Mouse (Mus musculus): ENCODE results near the gene Gnpat. TPM values are rescaled to one million over a fixed set of nuclear protein-coding genes. Genes with fewer than 3 reads are reported as not detected.

The Gnpat gene
- polyA plus RNA-seq, 1 experiment = 84.6 TPM

- DNase-seq (ENCODE audit: low read depth) = no peak
Observed at GRCm38 (mm10) chr8:124905482-124905881, 42.6 kb downstream of the Gnpat start.

GRCm38 (mm10) chr8:124909936-124910335 is 47.1 kb downstream of the Gnpat start:
- TF ChIP-seq CTCF (IDR thresholded peaks at IDR 0.05; ENCODE audit: borderline replicate concordance, extremely low read depth, insufficient read depth, insufficient read length) = no peak
- no peak for TF ChIP-seq POLR2A (IDR thresholded peaks at IDR 0.05; ENCODE audit: borderline replicate concordance, extremely low read depth, insufficient read depth, insufficient read length, poor library complexity, severe bottlenecking)
- no peak for DNase-seq (ENCODE audit: low read depth)

More at GRCm38 (mm10) chr8:124905482-124905881, 42.6 kb downstream of the Gnpat start:
- TF ChIP-seq CTCF (IDR thresholded peaks at IDR 0.05; ENCODE audit: borderline replicate concordance, extremely low read depth, insufficient read depth, insufficient read length) = no peak
- no peak for TF ChIP-seq POLR2A (IDR thresholded peaks at IDR 0.05; ENCODE audit: borderline replicate concordance, extremely low read depth, insufficient read depth, insufficient read length, poor library complexity, severe bottlenecking)

GRCm38 (mm10) chr8:124910349-124910748 is 47.5 kb downstream of the Gnpat start:
- no peak for DNase-seq (ENCODE audit: low read depth)
- TF ChIP-seq POLR2A (IDR thresholded peaks at IDR 0.05; ENCODE audit: borderline replicate concordance, extremely low read depth, insufficient read depth, insufficient read length, poor library complexity, severe bottlenecking) (no peak), CTCF (IDR thresholded peaks at IDR 0.05; ENCODE audit: borderline replicate concordance, extremely low read depth, insufficient read depth, insufficient read length) (no peak)

- TF ChIP-seq POLR2A (IDR thresholded peaks at IDR 0.05; ENCODE audit: borderline replicate concordance, extremely low read depth, insufficient read depth, insufficient read length, poor library complexity, severe bottlenecking) (no peak), CTCF (IDR thresholded peaks at IDR 0.05; ENCODE audit: borderline replicate concordance, extremely low read depth, insufficient read depth, insufficient read length) (no peak)
- DNase-seq (ENCODE audit: low read depth) = no peak
Observed at GRCm38 (mm10) chr8:124911938-124912872, 49.4 kb downstream of the Gnpat start.

- TF ChIP-seq POLR2A (IDR thresholded peaks at IDR 0.05; ENCODE audit: borderline replicate concordance, extremely low read depth, insufficient read depth, insufficient read length, poor library complexity, severe bottlenecking) = no peak
- TF ChIP-seq CTCF (IDR thresholded peaks at IDR 0.05; ENCODE audit: borderline replicate concordance, extremely low read depth, insufficient read depth, insufficient read length) = no peak
- no peak for DNase-seq (ENCODE audit: low read depth)
Observed at GRCm38 (mm10) chr8:124914061-124914460, 51.2 kb downstream of the Gnpat start.

- TF ChIP-seq POLR2A (IDR thresholded peaks at IDR 0.05; ENCODE audit: borderline replicate concordance, extremely low read depth, insufficient read depth, insufficient read length, poor library complexity, severe bottlenecking) = no peak
- TF ChIP-seq CTCF (IDR thresholded peaks at IDR 0.05; ENCODE audit: borderline replicate concordance, extremely low read depth, insufficient read depth, insufficient read length) = no peak
- DNase-seq (ENCODE audit: low read depth) = no peak
Observed at GRCm38 (mm10) chr8:124917741-124918484, 55.1 kb downstream of the Gnpat start.

GRCm38 (mm10) chr8:124921369-124922279 is 58.8 kb downstream of the Gnpat start:
- TF ChIP-seq CTCF (IDR thresholded peaks at IDR 0.05; ENCODE audit: borderline replicate concordance, extremely low read depth, insufficient read depth, insufficient read length) = no peak
- no peak for TF ChIP-seq POLR2A (IDR thresholded peaks at IDR 0.05; ENCODE audit: borderline replicate concordance, extremely low read depth, insufficient read depth, insufficient read length, poor library complexity, severe bottlenecking)
- no peak for DNase-seq (ENCODE audit: low read depth)

- no peak for DNase-seq (ENCODE audit: low read depth)
- TF ChIP-seq POLR2A (IDR thresholded peaks at IDR 0.05; ENCODE audit: borderline replicate concordance, extremely low read depth, insufficient read depth, insufficient read length, poor library complexity, severe bottlenecking) (no peak), CTCF (IDR thresholded peaks at IDR 0.05; ENCODE audit: borderline replicate concordance, extremely low read depth, insufficient read depth, insufficient read length) (no peak)
Observed at GRCm38 (mm10) chr8:124922490-124923089, 59.8 kb downstream of the Gnpat start.

GRCm38 (mm10) chr8:124923971-124924652 is 61.3 kb downstream of the Gnpat start:
- peak; percentile 19 for DNase-seq (ENCODE audit: low read depth)
- TF ChIP-seq POLR2A (IDR thresholded peaks at IDR 0.05; ENCODE audit: borderline replicate concordance, extremely low read depth, insufficient read depth, insufficient read length, poor library complexity, severe bottlenecking) (no peak), CTCF (IDR thresholded peaks at IDR 0.05; ENCODE audit: borderline replicate concordance, extremely low read depth, insufficient read depth, insufficient read length) (no peak)
